Mouse (Mus musculus) midbrain, embryonic 12.5 days (tissue): ENCODE measurements around the gene Traf6. TPM values are rescaled to one million over a fixed set of nuclear protein-coding genes. Genes with fewer than 3 reads are reported as not detected.
A peak's percentile ranks its signal among the peaks of the same experiment; 100 is the strongest.

Source experiments
- ATAC-seq: fragments of 200-750 bp; cut with Nextera tagmentation; 2 replicates; pipeline ENCODE4 v1.8.0; 2017; ENCODE audit warnings: low read depth, moderate TSS enrichment, moderate library complexity; ENCODE audit not compliant: low FRiP score
- H3K27ac ChIP-seq: fragments of 300-500 bp; sonication (generic); replicated peaks from 2 replicates; pipeline ENCODE4 v1.5.1; 2016; ENCODE audit warnings: mild to moderate bottlenecking
- H3K27me3 ChIP-seq: fragments of 300-500 bp; sonication (generic); 2 replicates; pipeline ENCODE4 v1.6.1; 2016; ENCODE audit warnings: mild to moderate bottlenecking
- H3K36me3 ChIP-seq: fragments of 300-500 bp; sonication (generic); 2 replicates; pipeline ENCODE4 v1.6.1; 2016
- H3K4me1 ChIP-seq: fragments of 300-500 bp; sonication (generic); 2 replicates; pipeline ENCODE4 v1.6.1; 2016
- H3K4me2 ChIP-seq: fragments of 300-500 bp; sonication (generic); replicated peaks from 2 replicates; pipeline ENCODE4 v1.6.1; 2016; ENCODE audit warnings: mild to moderate bottlenecking, moderate library complexity
- H3K4me3 ChIP-seq: fragments of 300-500 bp; sonication (generic); 2 replicates; pipeline ENCODE4 v1.5.1; 2016; ENCODE audit warnings: mild to moderate bottlenecking
- H3K9ac ChIP-seq: fragments of 300-500 bp; sonication (generic); replicated peaks from 2 replicates; pipeline ENCODE4 v1.6.1; 2016; ENCODE audit warnings: mild to moderate bottlenecking, moderate library complexity
- H3K9me3 ChIP-seq: fragments of 300-500 bp; sonication (generic); 2 replicates; pipeline ENCODE4 v1.6.1; 2016; ENCODE audit warnings: mild to moderate bottlenecking
- WGBS: fragments of 180-500 bp; shearing (Covaris S2); methylation state at CpG from one replicate; pipeline ENCODE4 v1.1.7; 2016; 5-methylcytosine and 5-hydroxymethylcytosine counted together
- polyA plus RNA-seq: library from polyadenylated mRNA; unstranded; fragments of >200 nt; fragmentation: Nextera tagmentation; extraction: Ambion mirVana; gene quantifications from 2 replicates; pipeline ENCODE4 v1.2.1, GENCODE M21; 2016

Traf6 gene
- polyA plus RNA-seq, 1 experiment from 2014 or later, result 16.5 TPM

DNA sequence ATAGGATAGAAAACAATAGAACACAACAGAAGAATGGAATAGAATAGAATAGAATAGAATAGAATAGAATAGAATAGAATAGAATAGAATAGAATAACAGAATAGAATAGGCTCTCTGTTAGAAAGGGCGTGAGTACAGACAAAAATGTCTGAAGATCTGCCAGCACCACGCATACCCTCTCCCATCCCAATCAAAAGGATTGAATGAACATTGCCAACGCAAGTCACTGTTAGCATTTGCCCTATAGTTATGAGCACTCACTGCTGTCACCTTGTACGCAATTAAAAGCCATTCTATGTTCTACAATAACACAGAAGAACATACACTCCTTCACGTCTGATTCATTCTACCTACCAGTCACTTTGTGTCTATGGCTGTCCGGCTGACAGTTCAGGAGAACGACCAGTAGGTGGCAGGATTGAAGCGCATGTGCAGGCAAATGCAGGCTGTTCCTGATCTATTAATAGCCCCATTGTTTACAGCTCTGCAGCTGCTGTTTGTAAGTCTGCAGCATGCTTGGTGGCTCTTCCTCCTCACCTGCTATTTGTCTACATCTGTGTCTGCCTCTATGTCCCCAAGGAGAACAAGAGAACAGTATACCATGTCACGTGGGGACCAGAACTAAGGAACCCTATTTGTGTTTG lies 13.0 kb upstream of the Traf6 start:
- H3K27me3 ChIP-seq, result no peaks in the 10 kb centered on the region
- no peak overlapping the region for H3K4me3 ChIP-seq
- H3K27ac ChIP-seq, result 0 out of 2 replicates have a peak overlapping the region, but pooled peaks have one; percentile 3
- peaks cover 5% of the 10 kb centered on the region for H3K4me1 ChIP-seq
- no peaks in the 10 kb centered on the region for H3K9me3 ChIP-seq
- no peaks in the 10 kb centered on the region for H3K36me3 ChIP-seq
- H3K4me2 ChIP-seq, result no peak overlapping the region
- no peak overlapping the region for H3K9ac ChIP-seq
- WGBS, result 21% methylated on average over 9 of the region's 9 CpGs
- peak; percentile 91 for ATAC-seq

DNA sequence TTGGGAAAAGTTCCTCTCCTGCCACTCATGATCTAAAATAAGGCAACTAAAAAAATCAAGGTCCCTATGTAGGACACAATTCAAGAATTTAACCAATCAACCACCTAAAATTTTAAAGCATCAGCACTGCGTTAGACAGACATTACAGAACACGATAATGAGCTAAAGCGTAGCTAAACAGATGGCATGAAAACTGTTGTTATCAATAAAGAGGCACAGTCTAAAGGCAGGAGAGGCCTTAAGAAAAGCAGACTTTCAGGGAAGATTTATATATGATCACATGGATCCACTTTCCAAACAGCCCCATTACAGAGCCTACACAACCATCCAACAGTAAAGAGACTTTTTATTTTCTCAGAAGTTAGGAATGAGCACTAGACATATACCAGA lies 12.5 kb upstream of the Traf6 start:
- Histone ChIP-seq H3K9me3 (no peaks in the 10 kb centered on the region), H3K27ac (0 out of 2 replicates have a peak overlapping the region, but pooled peaks have one; percentile 3), H3K4me2 (no peak overlapping the region), H3K27me3 (no peaks in the 10 kb centered on the region), H3K4me1 (peaks cover 5% of the 10 kb centered on the region), H3K36me3 (no peaks in the 10 kb centered on the region), H3K4me3 (no peak overlapping the region), H3K9ac (no peak overlapping the region)
- 90% methylated on average over 3 of the region's 3 CpGs for WGBS
- peak; percentile 57; the same call in 1 of the 2 replicates for ATAC-seq

DNA sequence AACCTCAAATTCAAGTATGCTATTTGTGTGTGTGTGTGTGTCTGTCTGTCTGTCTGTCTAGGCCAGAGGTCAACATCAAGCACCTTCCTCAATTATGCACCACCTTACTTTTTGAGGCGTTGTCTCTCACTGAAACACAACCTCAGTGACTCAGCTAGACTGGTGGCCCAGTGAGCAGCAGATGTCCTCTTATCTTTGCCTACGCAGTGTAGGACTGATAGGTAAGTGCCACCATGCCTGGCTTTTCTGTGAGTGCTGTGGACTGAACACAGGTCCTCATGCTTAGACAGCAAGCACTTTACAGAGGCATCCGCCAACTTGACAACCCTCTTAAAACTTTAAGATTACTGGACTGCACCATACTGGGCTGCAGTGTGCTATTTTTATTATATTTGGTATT lies 9.5 kb upstream of the Traf6 start:
- WGBS, result 95% methylated on average over 3 of the region's 3 CpGs
- Histone ChIP-seq H3K4me1 (peaks cover 5% of the 10 kb centered on the region), H3K27me3 (no peaks in the 10 kb centered on the region), H3K9ac (no peak overlapping the region), H3K36me3 (no peaks in the 10 kb centered on the region), H3K27ac (no peak overlapping the region), H3K4me2 (no peak overlapping the region), H3K4me3 (no peak overlapping the region), H3K9me3 (no peaks in the 10 kb centered on the region)
- ATAC-seq, result no peak

DNA sequence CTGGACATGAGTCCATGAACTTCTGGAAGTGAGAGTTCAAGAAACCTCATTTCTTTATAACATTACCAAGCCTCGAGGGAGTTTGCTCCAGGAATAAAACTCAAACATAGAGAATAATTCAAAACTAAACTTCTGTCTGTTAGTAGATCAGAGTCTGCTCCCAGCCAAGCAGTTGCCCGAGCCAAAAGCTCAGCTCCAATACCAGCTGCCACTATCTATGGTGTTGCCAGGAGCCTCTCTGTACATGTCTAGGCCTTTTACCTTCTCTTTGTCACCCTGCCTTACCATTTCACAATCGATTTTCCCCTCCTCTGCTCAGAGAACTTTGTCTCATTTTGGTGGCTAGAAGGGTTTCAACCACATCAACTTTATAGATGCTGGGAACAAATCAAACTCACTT lies 4.7 kb upstream of the Traf6 start:
- 78% methylated on average over 3 of the region's 3 CpGs for WGBS
- no peak overlapping the region for H3K4me2 ChIP-seq
- H3K4me1 ChIP-seq, result no peaks in the 10 kb centered on the region
- peaks cover 5% of the 10 kb centered on the region; the same call in 1 of the 2 replicates for H3K27me3 ChIP-seq
- no peak overlapping the region for H3K27ac ChIP-seq
- H3K9ac ChIP-seq, result no peak overlapping the region
- H3K9me3 ChIP-seq, result no peaks in the 10 kb centered on the region
- no peak for ATAC-seq
- H3K4me3 ChIP-seq, result no peak overlapping the region
- H3K36me3 ChIP-seq, result no peaks in the 10 kb centered on the region

DNA sequence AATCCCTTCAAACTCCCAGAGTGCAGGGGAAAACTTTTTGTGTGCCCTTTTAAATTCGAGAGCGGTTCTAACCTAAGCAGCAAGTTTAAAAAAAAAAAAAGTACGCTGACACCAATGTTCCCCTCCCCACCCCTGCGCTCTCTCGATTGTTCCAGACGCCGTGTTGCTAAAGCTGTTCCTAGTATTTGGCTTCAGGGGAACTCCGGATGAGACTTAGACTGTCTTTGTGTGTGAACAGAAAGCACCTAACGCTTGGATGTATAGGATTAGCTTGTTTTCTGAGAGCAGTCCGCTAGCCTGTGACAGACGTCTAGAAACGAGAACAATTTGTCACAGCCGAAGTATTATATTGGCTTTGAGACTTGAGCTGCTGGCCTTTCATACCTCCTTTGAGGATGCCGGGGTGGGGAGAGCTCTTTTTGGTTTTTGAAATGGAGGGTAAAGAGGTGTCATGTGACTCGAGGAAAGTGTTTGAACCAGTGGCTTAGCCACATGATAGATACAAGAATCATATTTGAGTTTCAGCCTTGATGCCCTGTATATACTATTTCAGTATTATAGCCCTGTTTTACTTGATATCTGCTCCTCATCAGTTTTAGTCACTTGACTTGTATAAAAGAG lies 1.0 kb downstream of the Traf6 start:
- Histone ChIP-seq H3K4me1 (peaks cover 11% of the 10 kb centered on the region), H3K36me3 (peaks cover 10% of the 10 kb centered on the region; the same call in 1 of the 2 replicates), H3K27ac (peak overlapping the region; percentile 77), H3K4me2 (peak overlapping the region; percentile 72), H3K27me3 (peaks cover 5% of the 10 kb centered on the region; the same call in 1 of the 2 replicates), H3K9me3 (no peaks in the 10 kb centered on the region), H3K9ac (peak overlapping the region; percentile 91), H3K4me3 (peak overlapping the region; percentile 97)
- ATAC-seq, result peak; percentile 59
- under 1% methylated on average over 15 of the region's 15 CpGs for WGBS

DNA sequence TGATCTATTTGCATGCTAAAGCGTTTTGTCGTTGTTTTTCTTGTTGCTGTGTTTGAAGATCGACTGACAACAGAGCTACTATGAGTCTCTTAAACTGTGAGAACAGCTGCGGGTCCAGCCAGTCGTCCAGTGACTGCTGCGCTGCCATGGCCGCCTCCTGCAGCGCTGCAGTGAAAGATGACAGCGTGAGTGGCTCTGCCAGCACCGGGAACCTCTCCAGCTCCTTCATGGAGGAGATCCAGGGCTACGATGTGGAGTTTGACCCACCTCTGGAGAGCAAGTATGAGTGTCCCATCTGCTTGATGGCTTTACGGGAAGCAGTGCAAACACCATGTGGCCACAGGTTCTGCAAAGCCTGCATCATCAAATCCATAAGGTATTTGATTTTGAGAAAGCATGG lies 6.2 kb downstream of the Traf6 start:
- Histone ChIP-seq H3K9ac (no peak overlapping the region), H3K4me1 (peaks cover 8% of the 10 kb centered on the region), H3K27ac (no peak overlapping the region), H3K4me3 (no peak overlapping the region), H3K27me3 (no peaks in the 10 kb centered on the region), H3K9me3 (no peaks in the 10 kb centered on the region), H3K4me2 (no peak overlapping the region), H3K36me3 (peaks cover 54% of the 10 kb centered on the region)
- ATAC-seq, result no peak
- 92% methylated on average over 12 of the region's 12 CpGs for WGBS

DNA sequence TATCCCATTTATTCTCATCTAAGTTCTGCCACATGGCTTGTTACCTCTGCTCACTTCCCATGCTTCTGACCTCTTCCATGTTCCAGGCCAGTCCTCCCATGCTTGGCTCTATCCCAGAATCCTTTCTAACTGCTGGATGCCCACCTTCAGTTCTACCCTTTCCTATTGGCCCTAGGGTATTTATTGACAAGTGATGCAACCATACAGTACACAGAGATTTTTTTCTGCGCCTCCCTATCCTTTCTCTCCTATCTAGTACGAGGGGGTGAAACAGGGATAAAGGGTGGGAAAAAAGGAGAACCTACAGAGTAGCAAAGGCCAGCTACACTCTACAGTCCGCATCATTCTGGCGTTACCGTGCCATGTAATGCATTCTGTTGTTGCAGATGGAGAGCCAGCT lies 9.8 kb downstream of the Traf6 start:
- WGBS, result 95% methylated on average over 5 of the region's 5 CpGs
- H3K9me3 ChIP-seq, result no peaks in the 10 kb centered on the region
- no peak; the same call in 1 of the 2 replicates for ATAC-seq
- H3K4me2 ChIP-seq, result no peak overlapping the region
- no peak overlapping the region for H3K4me3 ChIP-seq
- H3K27me3 ChIP-seq, result no peaks in the 10 kb centered on the region
- peaks cover 79% of the 10 kb centered on the region for H3K36me3 ChIP-seq
- H3K27ac ChIP-seq, result no peak overlapping the region
- no peaks in the 10 kb centered on the region for H3K4me1 ChIP-seq
- no peak overlapping the region for H3K9ac ChIP-seq

DNA sequence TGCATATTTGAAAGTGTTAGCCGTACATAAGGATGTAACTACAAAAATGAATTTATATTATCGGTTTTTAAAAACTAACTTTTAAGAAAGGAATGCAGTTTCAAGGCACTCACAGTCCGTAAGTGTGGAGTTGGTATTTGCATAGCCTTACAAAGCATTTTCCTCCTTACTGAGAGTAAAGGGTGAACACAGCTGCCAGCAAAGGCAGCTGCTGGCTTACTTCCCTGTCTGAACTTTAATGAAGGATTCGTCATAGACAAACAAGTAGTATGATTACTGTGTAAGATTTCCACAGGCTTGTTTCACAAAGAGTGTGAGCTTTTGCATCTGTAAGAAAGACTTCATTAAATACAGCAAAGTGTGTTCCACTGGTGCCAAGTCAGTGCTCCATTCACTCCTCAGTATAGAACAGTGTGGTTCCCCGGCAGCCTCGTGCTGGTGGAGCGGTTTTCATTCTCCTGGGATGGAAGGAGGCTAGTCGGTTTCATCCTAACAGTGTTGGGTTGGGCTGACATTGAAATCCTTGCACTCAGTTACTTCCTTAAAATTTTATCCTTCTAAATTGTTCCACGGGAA lies 12.1 kb downstream of the Traf6 start:
- H3K4me1 ChIP-seq, result no peaks in the 10 kb centered on the region
- 93% methylated on average over 9 of the region's 9 CpGs for WGBS
- no peak overlapping the region for H3K4me3 ChIP-seq
- ATAC-seq, result no peak
- no peak overlapping the region for H3K27ac ChIP-seq
- H3K9ac ChIP-seq, result no peak overlapping the region
- peaks cover 73% of the 10 kb centered on the region for H3K36me3 ChIP-seq
- no peak overlapping the region for H3K4me2 ChIP-seq
- H3K27me3 ChIP-seq, result no peaks in the 10 kb centered on the region
- H3K9me3 ChIP-seq, result no peaks in the 10 kb centered on the region

DNA sequence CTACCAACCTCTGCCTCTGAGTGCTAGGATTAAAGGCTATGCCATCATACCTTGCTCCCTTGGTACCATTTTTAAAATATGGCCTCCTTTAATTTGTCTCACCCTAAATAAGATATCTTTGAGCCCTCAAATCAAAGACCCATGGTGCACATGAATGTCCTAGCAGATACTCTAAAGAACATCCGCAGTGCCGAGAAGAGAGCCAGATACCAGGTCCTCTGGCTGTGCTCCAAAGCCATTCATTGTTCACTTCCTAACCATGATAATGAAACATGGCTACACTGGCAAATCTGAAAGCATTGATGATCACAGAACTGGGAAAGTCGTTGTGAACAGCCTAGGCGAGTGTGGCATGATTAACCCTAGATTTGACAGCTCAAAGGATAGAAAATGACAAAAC lies 14.8 kb downstream of the Traf6 start:
- WGBS, result 76% methylated on average over 4 of the region's 4 CpGs
- no peak overlapping the region for H3K4me3 ChIP-seq
- H3K9ac ChIP-seq, result no peak overlapping the region
- H3K4me1 ChIP-seq, result no peaks in the 10 kb centered on the region
- peaks cover 68% of the 10 kb centered on the region for H3K36me3 ChIP-seq
- H3K27ac ChIP-seq, result no peak overlapping the region
- no peaks in the 10 kb centered on the region for H3K27me3 ChIP-seq
- no peak overlapping the region for H3K4me2 ChIP-seq
- ATAC-seq, result no peak
- no peaks in the 10 kb centered on the region for H3K9me3 ChIP-seq

DNA sequence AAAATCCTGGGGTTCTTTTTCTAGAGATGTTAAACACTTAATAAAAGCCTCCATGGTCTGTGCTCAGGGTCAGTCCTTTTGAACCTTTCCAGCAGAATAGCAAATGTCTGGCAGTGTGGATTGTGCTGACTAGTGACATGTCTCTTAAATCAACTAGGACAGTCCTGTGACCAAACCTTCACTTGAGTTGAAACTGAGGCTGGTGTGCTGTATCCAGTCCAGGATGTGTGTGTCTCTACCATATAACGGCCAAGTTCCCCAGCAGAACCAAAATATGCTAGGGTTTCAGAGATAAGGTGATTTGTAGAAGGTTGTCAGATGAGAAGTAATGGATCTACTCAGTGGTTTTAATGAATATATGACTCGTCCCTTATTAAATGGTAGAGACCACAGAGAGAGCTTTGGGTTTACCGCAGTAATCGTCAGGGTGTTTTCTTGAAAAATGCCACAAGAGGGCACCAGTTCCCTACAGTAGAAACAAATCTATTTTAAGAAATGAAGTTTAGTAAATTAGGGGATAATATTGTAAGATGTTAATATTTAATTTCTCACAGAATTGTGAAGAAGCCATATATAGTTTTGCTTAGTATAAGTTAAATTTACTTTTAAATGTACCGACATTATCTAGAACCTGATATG lies 15.5 kb downstream of the Traf6 start:
- ATAC-seq, result no peak
- Histone ChIP-seq H3K9ac (no peak overlapping the region), H3K4me3 (no peak overlapping the region), H3K9me3 (no peaks in the 10 kb centered on the region), H3K4me1 (no peaks in the 10 kb centered on the region), H3K36me3 (peaks cover 71% of the 10 kb centered on the region), H3K27me3 (no peaks in the 10 kb centered on the region), H3K27ac (no peak overlapping the region), H3K4me2 (no peak overlapping the region)
- 62% methylated on average over 5 of the region's 5 CpGs for WGBS

DNA sequence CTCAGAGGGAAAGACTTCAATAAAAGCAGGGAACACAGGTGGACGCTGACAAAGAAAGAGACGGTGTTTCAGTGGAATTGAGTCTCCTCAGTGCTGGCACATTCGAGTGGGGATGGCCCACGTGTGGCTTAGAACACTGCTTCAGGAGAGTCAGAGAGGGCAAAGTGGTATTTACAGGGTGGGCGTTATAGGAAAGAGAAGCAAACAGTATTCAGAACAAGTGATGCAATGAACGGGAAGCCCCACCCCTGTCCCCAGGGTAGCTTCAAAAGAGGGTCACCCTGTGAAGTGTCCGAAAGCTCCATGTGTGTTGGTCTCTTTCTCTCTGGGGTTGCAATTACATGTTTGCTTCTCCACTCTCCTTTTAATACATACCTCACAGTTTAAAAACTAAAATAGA lies 17.4 kb downstream of the Traf6 start:
- Histone ChIP-seq H3K9me3 (no peaks in the 10 kb centered on the region), H3K9ac (no peak overlapping the region), H3K4me2 (no peak overlapping the region), H3K27me3 (no peaks in the 10 kb centered on the region), H3K4me3 (no peak overlapping the region), H3K36me3 (peaks cover 67% of the 10 kb centered on the region), H3K4me1 (no peaks in the 10 kb centered on the region), H3K27ac (no peak overlapping the region)
- 84% methylated on average over 7 of the region's 7 CpGs for WGBS
- ATAC-seq, result no peak

DNA sequence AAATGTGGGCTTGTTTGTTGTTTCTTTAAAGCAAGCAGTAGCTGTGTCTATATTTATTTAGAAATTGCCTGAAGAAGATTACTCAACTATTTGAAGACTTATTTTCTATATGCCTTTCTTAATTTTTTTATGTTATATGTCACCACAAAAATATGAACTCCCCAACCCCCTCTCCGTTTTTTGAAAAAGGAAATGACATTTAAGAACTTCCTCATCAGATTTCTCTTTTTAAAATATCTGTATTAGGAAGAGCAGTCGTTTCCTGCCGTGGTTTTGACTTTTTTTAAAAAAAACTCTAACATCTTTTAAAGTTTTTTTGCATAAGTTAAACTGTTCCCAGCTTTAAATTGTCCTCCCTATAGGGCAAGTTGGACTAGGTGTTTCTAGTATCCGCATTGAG lies 21.1 kb downstream of the Traf6 start:
- Histone ChIP-seq H3K4me1 (no peaks in the 10 kb centered on the region), H3K9ac (no peak overlapping the region), H3K9me3 (no peaks in the 10 kb centered on the region), H3K4me3 (no peak overlapping the region), H3K27ac (no peak overlapping the region), H3K27me3 (no peaks in the 10 kb centered on the region), H3K4me2 (no peak overlapping the region), H3K36me3 (peaks cover 44% of the 10 kb centered on the region)
- no peak for ATAC-seq
- WGBS, result 93% methylated on average over 4 of the region's 4 CpGs
